Mouse (Mus musculus): Measurements from ENCODE around the gene Asprv1. TPM values are rescaled to one million over a fixed set of nuclear protein-coding genes. Genes with fewer than 3 reads are reported as not detected.

The Asprv1 gene
- polyA plus RNA-seq (2014; fragmentation: Nextera tagmentation; extraction: Ambion mirVana), result 0.35 and 0.59 TPM in 2 replicates

GRCm38 (mm10) chr6:86627946-86628345 lies at the start of gene Asprv1:
Gene Asprv1, plus strand, starts transcription at chr6:86628164.
- ATAC-seq (replicated peaks; ENCODE audit: low FRiP score) (no peak), DNase-seq (ENCODE audit: low spot score) (no peak)
- no peak within 1 kb of the TSS for H3K27ac ChIP-seq (ENCODE audit: low read depth, low read length)
- no peak within 1 kb of the TSS for H3K9ac ChIP-seq (ENCODE audit: low read length)
- H3K4me3 ChIP-seq (ENCODE audit: low read depth, low read length), result no peak within 1 kb of the TSS
- no peaks in the 10 kb centered on the region for H3K9me3 ChIP-seq (ENCODE audit: control insufficient read depth, low read length)
- H3K36me3 ChIP-seq (ENCODE audit: control insufficient read depth, insufficient read depth, low read length), result no peaks in the 10 kb centered on the region
- no peaks in the 10 kb centered on the region for H3K27me3 ChIP-seq (ENCODE audit: control insufficient read depth, insufficient read depth, low read length)
- WGBS, result 50% methylated on average over 10 of the region's 10 CpGs
- no peaks in the 10 kb centered on the region for H3K4me1 ChIP-seq (replicated peaks; ENCODE audit: control insufficient read depth, insufficient read depth, low read length)
- H3K4me2 ChIP-seq (ENCODE audit: low read depth, low read length, severe bottlenecking), result no peak within 1 kb of the TSS

GRCm38 (mm10) chr6:86578396-86578795 lies 49.6 kb upstream of the Asprv1 start:
- no peaks in the 10 kb centered on the region for H3K36me3 ChIP-seq (ENCODE audit: control insufficient read depth, insufficient read depth, low read length)
- no peak overlapping the region for H3K4me3 ChIP-seq (ENCODE audit: low read depth, low read length)
- no peak for ATAC-seq (replicated peaks; ENCODE audit: low FRiP score)
- H3K9me3 ChIP-seq (ENCODE audit: control insufficient read depth, low read length), result no peaks in the 10 kb centered on the region
- H3K4me1 ChIP-seq (replicated peaks; ENCODE audit: control insufficient read depth, insufficient read depth, low read length), result 0 out of 2 replicates have a peak, but pooled peaks cover 2% of the 10 kb centered on the region
- no peak overlapping the region for H3K4me2 ChIP-seq (ENCODE audit: low read depth, low read length, severe bottlenecking)
- DNase-seq (ENCODE audit: low spot score), result no peak
- H3K27me3 ChIP-seq (ENCODE audit: control insufficient read depth, insufficient read depth, low read length), result no peaks in the 10 kb centered on the region
- H3K27ac ChIP-seq (ENCODE audit: low read depth, low read length), result no peak overlapping the region
- 76% methylated on average over 2 of the region's 2 CpGs for WGBS
- H3K9ac ChIP-seq (ENCODE audit: low read length), result no peak overlapping the region

GRCm38 (mm10) chr6:86579066-86579784 lies 48.7 kb upstream of the Asprv1 start:
- no peak overlapping the region; the same call in 1 of the 2 replicates for H3K9ac ChIP-seq (ENCODE audit: low read length)
- DNase-seq (ENCODE audit: low spot score) (no peak), ATAC-seq (replicated peaks; ENCODE audit: low FRiP score) (no peak)
- WGBS, result 63% methylated on average over 2 of the region's 2 CpGs
- no peaks in the 10 kb centered on the region for H3K36me3 ChIP-seq (ENCODE audit: control insufficient read depth, insufficient read depth, low read length)
- no peak overlapping the region for H3K27ac ChIP-seq (ENCODE audit: low read depth, low read length)
- H3K4me1 ChIP-seq (replicated peaks; ENCODE audit: control insufficient read depth, insufficient read depth, low read length), result 0 out of 2 replicates have a peak, but pooled peaks cover 2% of the 10 kb centered on the region
- no peak overlapping the region for H3K4me2 ChIP-seq (ENCODE audit: low read depth, low read length, severe bottlenecking)
- no peak overlapping the region for H3K4me3 ChIP-seq (ENCODE audit: low read depth, low read length)
- no peaks in the 10 kb centered on the region for H3K9me3 ChIP-seq (ENCODE audit: control insufficient read depth, low read length)
- no peaks in the 10 kb centered on the region for H3K27me3 ChIP-seq (ENCODE audit: control insufficient read depth, insufficient read depth, low read length)

- H3K36me3 ChIP-seq (ENCODE audit: control insufficient read depth, insufficient read depth, low read length), result no peaks in the 10 kb centered on the region
- H3K4me3 ChIP-seq (ENCODE audit: low read depth, low read length), result no peak overlapping the region
- H3K4me2 ChIP-seq (ENCODE audit: low read depth, low read length, severe bottlenecking), result no peak overlapping the region
- H3K4me1 ChIP-seq (replicated peaks; ENCODE audit: control insufficient read depth, insufficient read depth, low read length), result peaks cover 7% of the 10 kb centered on the region; the same call in 1 of the 2 replicates
- H3K9ac ChIP-seq (ENCODE audit: low read length), result no peak overlapping the region
- no peaks in the 10 kb centered on the region for H3K9me3 ChIP-seq (ENCODE audit: control insufficient read depth, low read length)
- DNase-seq (ENCODE audit: low spot score) (no peak), ATAC-seq (replicated peaks; ENCODE audit: low FRiP score) (no peak)
- no peaks in the 10 kb centered on the region for H3K27me3 ChIP-seq (ENCODE audit: control insufficient read depth, insufficient read depth, low read length)
- no peak overlapping the region for H3K27ac ChIP-seq (ENCODE audit: low read depth, low read length)
- 80% methylated on average over 3 of the region's 3 CpGs for WGBS
Measured at GRCm38 (mm10) chr6:86579926-86580325, 48.0 kb upstream of the Asprv1 start.

- Histone ChIP-seq H3K4me2 (ENCODE audit: low read depth, low read length, severe bottlenecking) (no peak overlapping the region), H3K9me3 (ENCODE audit: control insufficient read depth, low read length) (no peaks in the 10 kb centered on the region), H3K27me3 (ENCODE audit: control insufficient read depth, insufficient read depth, low read length) (no peaks in the 10 kb centered on the region), H3K9ac (ENCODE audit: low read length) (no peak overlapping the region), H3K4me3 (ENCODE audit: low read depth, low read length) (no peak overlapping the region), H3K27ac (ENCODE audit: low read depth, low read length) (no peak overlapping the region), H3K36me3 (ENCODE audit: control insufficient read depth, insufficient read depth, low read length) (no peaks in the 10 kb centered on the region), H3K4me1 (replicated peaks; ENCODE audit: control insufficient read depth, insufficient read depth, low read length) (peaks cover 11% of the 10 kb centered on the region; the same call in 1 of the 2 replicates)
- WGBS, result 89% methylated on average over 3 of the region's 3 CpGs
- ATAC-seq (replicated peaks; ENCODE audit: low FRiP score), result no peak
- no peak for DNase-seq (ENCODE audit: low spot score)
Measured at GRCm38 (mm10) chr6:86583141-86583540, 44.8 kb upstream of the Asprv1 start.

GRCm38 (mm10) chr6:86583601-86584215 lies 44.3 kb upstream of the Asprv1 start:
- Histone ChIP-seq H3K4me2 (ENCODE audit: low read depth, low read length, severe bottlenecking) (no peak overlapping the region), H3K9ac (ENCODE audit: low read length) (no peak overlapping the region), H3K4me3 (ENCODE audit: low read depth, low read length) (no peak overlapping the region), H3K9me3 (ENCODE audit: control insufficient read depth, low read length) (no peaks in the 10 kb centered on the region), H3K36me3 (ENCODE audit: control insufficient read depth, insufficient read depth, low read length) (no peaks in the 10 kb centered on the region), H3K4me1 (replicated peaks; ENCODE audit: control insufficient read depth, insufficient read depth, low read length) (peaks cover 11% of the 10 kb centered on the region; the same call in 1 of the 2 replicates), H3K27ac (ENCODE audit: low read depth, low read length) (no peak overlapping the region), H3K27me3 (ENCODE audit: control insufficient read depth, insufficient read depth, low read length) (no peaks in the 10 kb centered on the region)
- ATAC-seq (replicated peaks; ENCODE audit: low FRiP score), result no peak
- 90% methylated on average over 8 of the region's 8 CpGs for WGBS
- no peak for DNase-seq (ENCODE audit: low spot score)

- Histone ChIP-seq H3K27ac (ENCODE audit: low read depth, low read length) (peak overlapping the region; percentile 61; the same call in 1 of the 2 replicates), H3K36me3 (ENCODE audit: control insufficient read depth, insufficient read depth, low read length) (no peaks in the 10 kb centered on the region), H3K4me3 (ENCODE audit: low read depth, low read length) (peak overlapping the region; percentile 17; the same call in 1 of the 2 replicates), H3K4me1 (replicated peaks; ENCODE audit: control insufficient read depth, insufficient read depth, low read length) (peaks cover 10% of the 10 kb centered on the region; the same call in 1 of the 2 replicates), H3K9ac (ENCODE audit: low read length) (peak overlapping the region; percentile 58), H3K9me3 (ENCODE audit: control insufficient read depth, low read length) (no peaks in the 10 kb centered on the region), H3K4me2 (ENCODE audit: low read depth, low read length, severe bottlenecking) (peak overlapping the region; percentile 51), H3K27me3 (ENCODE audit: control insufficient read depth, insufficient read depth, low read length) (no peaks in the 10 kb centered on the region)
- no peak for DNase-seq (ENCODE audit: low spot score)
- WGBS, result 38% methylated on average over 14 of the region's 14 CpGs
- ATAC-seq (replicated peaks; ENCODE audit: low FRiP score), result no peak
Measured at GRCm38 (mm10) chr6:86584296-86585015, 43.5 kb upstream of the Asprv1 start.

- DNase-seq (ENCODE audit: low spot score) (peak; percentile 78), ATAC-seq (replicated peaks; ENCODE audit: low FRiP score) (peak; percentile 81)
- H3K4me2 ChIP-seq (ENCODE audit: low read depth, low read length, severe bottlenecking), result peak overlapping the region; percentile 51
- WGBS, result 20% methylated on average over 16 of the region's 16 CpGs
- H3K4me1 ChIP-seq (replicated peaks; ENCODE audit: control insufficient read depth, insufficient read depth, low read length), result peaks cover 10% of the 10 kb centered on the region; the same call in 1 of the 2 replicates
- H3K36me3 ChIP-seq (ENCODE audit: control insufficient read depth, insufficient read depth, low read length), result no peaks in the 10 kb centered on the region
- H3K4me3 ChIP-seq (ENCODE audit: low read depth, low read length), result peak overlapping the region; percentile 17; the same call in 1 of the 2 replicates
- no peaks in the 10 kb centered on the region for H3K27me3 ChIP-seq (ENCODE audit: control insufficient read depth, insufficient read depth, low read length)
- peak overlapping the region; percentile 61; the same call in 1 of the 2 replicates for H3K27ac ChIP-seq (ENCODE audit: low read depth, low read length)
- peak overlapping the region; percentile 58 for H3K9ac ChIP-seq (ENCODE audit: low read length)
- no peaks in the 10 kb centered on the region for H3K9me3 ChIP-seq (ENCODE audit: control insufficient read depth, low read length)
Measured at GRCm38 (mm10) chr6:86585070-86585600, 42.8 kb upstream of the Asprv1 start.

All from forebrain, embryonic 11.5 days (tissue).